Mouse (Mus musculus) midbrain, postnatal 0 days (tissue): ENCODE results near the gene Apaf1. TPM values are rescaled to one million over a fixed set of nuclear protein-coding genes. Genes with fewer than 3 reads are reported as not detected.

Experiments
- ATAC-seq: fragments of 200-750 bp; cut with Nextera tagmentation; 2 replicates; pipeline ENCODE4 v1.8.0; 2017; ENCODE audit warnings: moderate number of reproducible peaks, mild to moderate bottlenecking, moderate TSS enrichment, moderate library complexity; ENCODE audit not compliant: low FRiP score
- DNase-seq: peaks from one replicate; pipeline ENCODE4 v3.0.0-alpha.2; 2015; ENCODE audit warnings: low spot score
- H3K27ac ChIP-seq: fragments of 300-500 bp; sonication (generic); 2 replicates; pipeline ENCODE4 v1.5.1; 2014; ENCODE audit warnings: low read depth, mild to moderate bottlenecking, low read length, mixed read lengths
- H3K27me3 ChIP-seq: fragments of 300-500 bp; sonication (generic); 2 replicates; pipeline ENCODE4 v1.6.1; 2014; ENCODE audit warnings: low read length, control low read depth, mixed read lengths; ENCODE audit not compliant: insufficient read depth
- H3K36me3 ChIP-seq: fragments of 300-500 bp; sonication (generic); 2 replicates; pipeline ENCODE4 v1.6.1; 2014; ENCODE audit warnings: low read length, control low read depth, mixed read lengths; ENCODE audit not compliant: insufficient read depth
- H3K4me1 ChIP-seq: fragments of 300-500 bp; sonication (generic); 2 replicates; pipeline ENCODE4 v1.6.1; 2014; ENCODE audit warnings: mild to moderate bottlenecking, control low read depth, antibody characterized with exemption, low read length, mixed read lengths; ENCODE audit not compliant: insufficient read depth
- H3K4me2 ChIP-seq: fragments of 300-500 bp; sonication (generic); 2 replicates; pipeline ENCODE4 v1.6.1; 2014; ENCODE audit warnings: low read depth, mild to moderate bottlenecking, low read length, mixed read lengths; ENCODE audit not compliant: poor library complexity, severe bottlenecking
- H3K4me3 ChIP-seq: fragments of 300-500 bp; sonication (generic); 2 replicates; pipeline ENCODE4 v1.5.1; 2014; ENCODE audit warnings: low read depth, mild to moderate bottlenecking, low read length, moderate library complexity
- H3K9ac ChIP-seq: fragments of 300-500 bp; sonication (generic); replicated peaks from 2 replicates; pipeline ENCODE4 v1.6.1; 2014; ENCODE audit warnings: mild to moderate bottlenecking, low read length, moderate library complexity, mixed read lengths; ENCODE audit not compliant: poor library complexity, severe bottlenecking
- H3K9me3 ChIP-seq: fragments of 300-500 bp; sonication (generic); 2 replicates; pipeline ENCODE4 v1.6.1; 2016; ENCODE audit warnings: low read length, control low read depth
- CTCF ChIP-seq: IDR thresholded peaks from 2 replicates; pipeline ENCODE4 v1.5.1; 2016; ENCODE audit warnings: antibody characterized with exemption, mild to moderate bottlenecking
- WGBS: fragments of 180-500 bp; shearing (Covaris S2); extraction: QIAGEN DNeasy Blood & Tissue Kit; methylation state at CpG from one replicate; pipeline ENCODE4 v1.1.7; 2014; 5-methylcytosine and 5-hydroxymethylcytosine counted together
- polyA plus RNA-seq: library from polyadenylated mRNA; unstranded; fragments of >200 nt; fragmentation: Nextera tagmentation; extraction: Ambion mirVana; gene quantifications from 2 replicates; pipeline ENCODE4 v1.2.1, GENCODE M21; 2015
- total RNA-seq: library from RNA; depleted of rRNA; stranded (reverse); fragments of >200 nt; gene quantifications from 2 replicates; pipeline ENCODE4 v1.2.3, GENCODE M21; 2014

Apaf1 gene
- total and polyA plus RNA-seq, 2 experiments from 2014 or later, result 16.4 to 29.5 TPM

- 88% methylated on average over 15 of the region's 15 CpGs for WGBS
- H3K27me3 ChIP-seq, result no peaks in the 10 kb centered on the region
- no peak overlapping the region for H3K4me3 ChIP-seq
- no peak overlapping the region for H3K9ac ChIP-seq
- peaks cover 10% of the 10 kb centered on the region; the same call in 1 of the 2 replicates for H3K36me3 ChIP-seq
- DNase-seq (no peak), ATAC-seq (no peak)
- no peaks in the 10 kb centered on the region for H3K9me3 ChIP-seq
- no peaks in the 10 kb centered on the region for H3K4me1 ChIP-seq
- H3K4me2 ChIP-seq, result no peak overlapping the region
- H3K27ac ChIP-seq, result no peak overlapping the region
- TF ChIP-seq CTCF, result no peak
Measured at GRCm38 (mm10) chr10:91094251-91095104, 11.9 kb upstream of the Apaf1 start.

GRCm38 (mm10) chr10:91092812-91093211 is 10.2 kb upstream of the Apaf1 start:
- Histone ChIP-seq H3K27ac (no peak overlapping the region), H3K4me1 (no peaks in the 10 kb centered on the region), H3K4me3 (no peak overlapping the region), H3K27me3 (no peaks in the 10 kb centered on the region), H3K4me2 (no peak overlapping the region), H3K36me3 (peaks cover 10% of the 10 kb centered on the region; the same call in 1 of the 2 replicates), H3K9ac (no peak overlapping the region), H3K9me3 (no peaks in the 10 kb centered on the region)
- WGBS, result 87% methylated on average over 4 of the region's 4 CpGs
- DNase-seq (no peak), ATAC-seq (no peak)
- TF ChIP-seq CTCF, result no peak

- H3K4me3 ChIP-seq, result peak overlapping the region; percentile 78
- no peaks in the 10 kb centered on the region for H3K4me1 ChIP-seq
- 42% methylated on average over 12 of the region's 12 CpGs for WGBS
- peak overlapping the region; percentile 75 for H3K9ac ChIP-seq
- no peaks in the 10 kb centered on the region for H3K9me3 ChIP-seq
- DNase-seq (no peak), ATAC-seq (no peak)
- no peak for TF ChIP-seq CTCF
- peak overlapping the region; percentile 73 for H3K4me2 ChIP-seq
- H3K27me3 ChIP-seq, result no peaks in the 10 kb centered on the region
- H3K36me3 ChIP-seq, result no peaks in the 10 kb centered on the region; the same call in 1 of the 2 replicates
- H3K27ac ChIP-seq, result peak overlapping the region; percentile 69; the same call in 1 of the 2 replicates
Measured at GRCm38 (mm10) chr10:91083393-91083927, 890 bp upstream of the Apaf1 start.

GRCm38 (mm10) chr10:91081959-91082507 is 537 bp downstream of the Apaf1 start:
- WGBS, result under 1% methylated on average over 27 of the region's 27 CpGs
- ATAC-seq (peak; percentile 29), DNase-seq (peak; percentile 21)
- H3K27ac ChIP-seq, result peak overlapping the region; percentile 71
- no peak for TF ChIP-seq CTCF
- H3K9ac ChIP-seq, result peak overlapping the region; percentile 73
- no peaks in the 10 kb centered on the region for H3K4me1 ChIP-seq
- peak overlapping the region; percentile 78 for H3K4me3 ChIP-seq
- H3K36me3 ChIP-seq, result peaks cover 4% of the 10 kb centered on the region; the same call in 1 of the 2 replicates
- H3K4me2 ChIP-seq, result peak overlapping the region; percentile 72
- no peaks in the 10 kb centered on the region for H3K27me3 ChIP-seq
- H3K9me3 ChIP-seq, result no peaks in the 10 kb centered on the region

- no peak for TF ChIP-seq CTCF
Measured at GRCm38 (mm10) chr10:91080540-91080939, 2.0 kb downstream of the Apaf1 start.

GRCm38 (mm10) chr10:91076667-91077066 is 5.9 kb downstream of the Apaf1 start:
- Histone ChIP-seq H3K4me2 (no peak overlapping the region), H3K9me3 (no peaks in the 10 kb centered on the region), H3K9ac (no peak overlapping the region), H3K4me3 (no peak overlapping the region), H3K36me3 (peaks cover 8% of the 10 kb centered on the region), H3K27ac (no peak overlapping the region), H3K27me3 (no peaks in the 10 kb centered on the region), H3K4me1 (no peaks in the 10 kb centered on the region)
- DNase-seq (no peak), ATAC-seq (no peak)
- no peak for TF ChIP-seq CTCF
- WGBS, result 93% methylated on average over 2 of the region's 2 CpGs

More at GRCm38 (mm10) chr10:91080540-91080939, 2.0 kb downstream of the Apaf1 start:
- peaks cover 4% of the 10 kb centered on the region; the same call in 1 of the 2 replicates for H3K36me3 ChIP-seq
- no peak overlapping the region for H3K4me2 ChIP-seq
- 88% methylated on average over 5 of the region's 5 CpGs for WGBS
- H3K9ac ChIP-seq, result no peak overlapping the region
- no peak for DNase-seq
- no peaks in the 10 kb centered on the region for H3K9me3 ChIP-seq
- no peaks in the 10 kb centered on the region for H3K4me1 ChIP-seq
- no peak overlapping the region for H3K4me3 ChIP-seq
- ATAC-seq, result no peak
- H3K27ac ChIP-seq, result no peak overlapping the region
- no peaks in the 10 kb centered on the region for H3K27me3 ChIP-seq
